Mouse (Mus musculus): ENCODE data around the gene Aqr.

Gene Aqr

GRCm38 (mm10) chr2:114060071-114060591 is 126.7 kb downstream of the Aqr start:
- DNase-seq (ENCODE audit: low spot score), result no peak

GRCm38 (mm10) chr2:114059608-114060007 is 127.2 kb downstream of the Aqr start:
- DNase-seq (ENCODE audit: low spot score), result no peak

- DNase-seq (ENCODE audit: low spot score), result no peak
Measured at GRCm38 (mm10) chr2:114058226-114058796, 128.5 kb downstream of the Aqr start.

DNA sequence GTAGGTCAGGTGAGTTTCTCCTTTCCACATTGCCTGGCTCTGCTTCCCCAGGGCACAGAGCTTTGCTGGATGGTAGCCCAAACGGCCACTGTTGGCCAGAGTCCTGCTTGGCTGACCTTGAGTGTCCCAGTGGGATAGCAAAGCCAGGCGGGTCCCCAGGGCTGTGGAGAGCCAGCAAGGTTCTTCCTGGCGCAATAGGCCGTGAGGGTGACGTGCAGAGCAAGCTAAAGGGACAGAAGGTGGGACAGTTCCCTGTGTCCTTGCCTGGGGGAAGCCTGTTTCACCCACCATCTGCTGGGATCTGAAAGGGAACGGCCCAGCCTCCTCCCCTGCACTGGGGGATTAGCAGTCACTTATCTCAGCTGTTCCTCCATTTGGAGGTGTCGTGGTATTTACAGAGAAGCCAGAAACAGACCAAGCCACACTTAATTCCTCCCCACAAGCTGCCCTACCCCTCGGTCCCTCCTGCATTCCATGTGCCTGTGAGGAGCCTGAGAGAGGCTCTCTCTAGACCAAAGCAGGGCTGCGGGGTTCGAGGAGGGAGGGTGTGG is 129.4 kb downstream of the Aqr start:
- DNase-seq (ENCODE audit: low spot score), result no peak

DNA sequence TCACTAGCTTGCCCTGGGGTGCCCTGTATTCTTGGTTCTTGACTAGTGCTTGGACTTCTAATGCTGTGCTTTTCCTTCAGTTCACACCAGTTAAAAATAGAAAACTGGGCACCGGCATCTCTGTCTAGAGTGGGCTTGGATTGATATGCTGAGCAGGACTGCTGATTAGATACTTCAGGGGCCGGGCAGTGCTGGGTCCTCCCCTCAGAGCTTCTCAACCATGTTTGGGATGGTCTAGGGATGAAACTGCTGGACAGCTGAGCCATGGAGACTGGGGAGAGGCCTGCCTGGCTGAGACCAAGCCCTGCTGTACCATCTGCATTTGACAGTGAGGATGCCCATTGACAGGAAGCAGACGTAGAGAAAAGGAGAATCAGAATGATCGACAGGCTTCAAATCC is 132.7 kb downstream of the Aqr start:
- DNase-seq (ENCODE audit: low spot score), result no peak

DNA sequence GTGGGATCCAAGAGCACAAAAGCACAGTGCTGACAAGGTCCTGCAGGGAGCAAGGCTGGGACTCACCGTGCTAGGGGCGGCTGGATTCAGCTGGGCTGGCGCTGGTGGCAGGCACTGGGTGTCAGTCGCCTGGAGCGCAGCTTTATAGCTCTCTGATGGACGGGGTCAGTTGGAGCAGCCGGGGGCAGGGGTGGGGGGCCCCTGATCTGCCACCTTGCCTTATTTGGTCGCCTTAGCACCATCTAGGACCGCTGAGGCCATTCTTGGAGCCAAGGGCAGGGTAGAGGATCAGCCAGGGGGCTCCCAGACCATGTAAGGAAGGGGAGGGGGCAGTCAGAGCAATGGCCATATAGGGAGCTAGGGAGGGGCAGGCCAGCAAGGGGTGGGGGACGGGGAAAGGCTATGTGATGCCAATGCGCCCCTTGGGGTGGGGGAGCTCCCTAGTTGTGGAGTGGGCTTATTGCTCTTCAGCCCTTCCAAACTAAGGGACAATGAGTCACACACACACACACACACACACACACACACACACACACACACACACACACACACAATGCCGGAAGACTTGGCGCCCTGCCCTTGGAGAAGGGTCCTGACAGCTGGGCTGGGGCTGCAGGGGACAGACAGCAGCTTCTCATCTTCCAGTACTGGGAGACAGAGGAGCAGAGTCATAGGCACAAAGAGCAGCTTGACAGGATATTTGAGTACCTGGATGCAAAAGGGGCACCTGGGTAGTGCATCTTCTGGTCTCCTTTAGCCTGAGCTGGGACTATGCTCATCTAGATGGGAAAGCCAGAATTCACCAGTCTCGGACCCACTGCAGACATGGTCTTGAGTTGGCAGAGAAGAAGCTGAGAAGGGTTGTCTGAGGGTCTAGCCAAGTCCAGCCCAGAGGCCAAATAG is 133.9 kb downstream of the Aqr start, which contains the start of gene Actc1:
Gene Actc1, minus strand, starts transcription at position 853 of the 903 bp plus-strand sequence.
- DNase-seq (ENCODE audit: low spot score), result no peak

- no peak for DNase-seq (ENCODE audit: low spot score)
Measured at GRCm38 (mm10) chr2:114051871-114052241, 135.0 kb downstream of the Aqr start.
